Mouse (Mus musculus): ENCODE measurements around the gene Pip4k2a. TPM values are rescaled to one million over a fixed set of nuclear protein-coding genes. Genes with fewer than 3 reads are reported as not detected.

Gene Pip4k2a
- polyA plus RNA-seq, 1 experiment from 2014 or later, result 16.2 TPM

DNA sequence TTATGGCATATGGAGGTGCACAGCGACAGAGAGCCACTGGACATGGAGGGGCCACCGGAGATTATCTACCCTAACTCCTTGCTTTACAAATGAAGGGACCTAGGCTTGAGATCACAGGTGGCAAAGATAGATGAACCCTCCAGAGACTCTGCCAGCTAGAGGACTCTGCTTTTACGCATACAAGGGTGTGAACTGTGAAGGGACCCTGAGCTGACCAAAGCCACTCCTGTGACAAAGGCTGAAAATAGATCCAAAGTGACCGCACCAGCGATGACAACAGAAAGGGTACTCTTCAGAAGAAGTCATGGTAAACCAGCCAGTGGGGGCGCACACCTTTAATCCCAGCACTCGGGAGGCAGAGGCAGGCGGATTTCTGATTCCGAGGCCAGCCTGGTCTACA is 63.8 kb downstream of the Pip4k2a start:
- Histone ChIP-seq H3K27me3 (replicated peaks; ENCODE audit: control insufficient read depth, insufficient read depth, low read length) (no peaks in the 10 kb centered on the region), H3K9ac (ENCODE audit: low read depth, low read length) (no peak overlapping the region), H3K36me3 (ENCODE audit: control insufficient read depth, insufficient read depth, low read length) (no peaks in the 10 kb centered on the region), H3K27ac (replicated peaks; ENCODE audit: low read depth, low read length) (no peak overlapping the region), H3K4me3 (ENCODE audit: low read depth, low read length) (no peak overlapping the region), H3K4me2 (ENCODE audit: low read depth, low read length) (no peak overlapping the region), H3K4me1 (ENCODE audit: control insufficient read depth, insufficient read depth, low read length) (peaks cover 14% of the 10 kb centered on the region), H3K9me3 (ENCODE audit: control insufficient read depth, low read length) (no peaks in the 10 kb centered on the region)
- 95% methylated on average over 9 of the region's 9 CpGs for WGBS
- DNase-seq (ENCODE audit: low spot score), result no peak
- ATAC-seq (ENCODE audit: low read depth), result no peak

- DNase-seq (ENCODE audit: low spot score) (no peak), ATAC-seq (ENCODE audit: low read depth) (no peak)
- WGBS, result 40% methylated on average over 7 of the region's 7 CpGs
- Histone ChIP-seq H3K27ac (replicated peaks; ENCODE audit: low read depth, low read length) (no peak overlapping the region), H3K27me3 (replicated peaks; ENCODE audit: control insufficient read depth, insufficient read depth, low read length) (no peaks in the 10 kb centered on the region), H3K36me3 (ENCODE audit: control insufficient read depth, insufficient read depth, low read length) (no peaks in the 10 kb centered on the region), H3K4me1 (ENCODE audit: control insufficient read depth, insufficient read depth, low read length) (peaks cover 7% of the 10 kb centered on the region), H3K4me2 (ENCODE audit: low read depth, low read length) (no peak overlapping the region), H3K4me3 (ENCODE audit: low read depth, low read length) (no peak overlapping the region), H3K9me3 (ENCODE audit: control insufficient read depth, low read length) (no peaks in the 10 kb centered on the region), H3K9ac (ENCODE audit: low read depth, low read length) (no peak overlapping the region)
Measured at GRCm38 (mm10) chr2:18933418-18933817, 64.5 kb downstream of the Pip4k2a start.

DNA sequence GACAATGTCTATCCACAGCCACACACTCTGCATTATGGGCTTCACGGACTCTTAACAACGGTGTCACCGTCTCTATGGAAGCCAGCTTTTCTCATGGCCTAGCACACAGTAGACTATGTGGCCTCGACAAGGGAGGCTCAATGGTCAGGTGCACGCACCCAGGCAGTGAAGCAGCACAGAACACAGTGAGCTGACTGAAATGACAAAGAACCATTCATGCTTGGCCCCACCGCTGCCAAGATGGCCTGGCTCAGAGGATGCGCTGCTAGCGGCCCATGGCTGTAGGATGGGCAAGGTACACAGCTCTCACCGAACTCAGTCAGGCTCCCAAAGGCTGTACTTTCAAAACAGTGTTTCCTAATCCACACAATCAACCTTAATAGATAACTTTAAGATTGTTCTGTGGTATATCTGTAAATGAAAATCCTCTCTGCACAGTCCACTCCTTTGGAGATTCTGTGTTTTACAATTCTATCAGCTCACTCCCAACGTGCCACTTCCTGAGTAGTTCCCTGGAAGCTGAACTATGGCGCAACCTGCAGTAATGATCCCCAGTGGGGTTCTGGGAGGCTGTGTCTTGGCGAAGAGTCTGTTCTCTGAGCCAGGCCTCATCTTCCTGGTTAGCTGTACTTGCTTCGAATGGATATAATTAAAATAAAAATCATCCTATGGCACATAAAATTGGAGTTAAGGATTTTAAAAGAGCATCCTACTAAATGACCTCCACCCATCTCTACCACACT is 67.4 kb downstream of the Pip4k2a start:
- H3K9me3 ChIP-seq (ENCODE audit: control insufficient read depth, low read length), result no peaks in the 10 kb centered on the region
- H3K4me3 ChIP-seq (ENCODE audit: low read depth, low read length), result no peak overlapping the region
- DNase-seq (ENCODE audit: low spot score), result no peak
- no peak for ATAC-seq (ENCODE audit: low read depth)
- 88% methylated on average over 13 of the region's 13 CpGs for WGBS
- no peak overlapping the region for H3K4me2 ChIP-seq (ENCODE audit: low read depth, low read length)
- no peaks in the 10 kb centered on the region for H3K36me3 ChIP-seq (ENCODE audit: control insufficient read depth, insufficient read depth, low read length)
- H3K4me1 ChIP-seq (ENCODE audit: control insufficient read depth, insufficient read depth, low read length), result no peaks in the 10 kb centered on the region
- H3K9ac ChIP-seq (ENCODE audit: low read depth, low read length), result no peak overlapping the region
- H3K27ac ChIP-seq (replicated peaks; ENCODE audit: low read depth, low read length), result no peak overlapping the region
- H3K27me3 ChIP-seq (replicated peaks; ENCODE audit: control insufficient read depth, insufficient read depth, low read length), result no peaks in the 10 kb centered on the region

- peaks cover 5% of the 10 kb centered on the region for H3K4me1 ChIP-seq (ENCODE audit: control insufficient read depth, insufficient read depth, low read length)
- ATAC-seq (ENCODE audit: low read depth) (no peak), DNase-seq (ENCODE audit: low spot score) (no peak)
- WGBS, result 78% methylated on average over 7 of the region's 7 CpGs
- no peak overlapping the region for H3K4me3 ChIP-seq (ENCODE audit: low read depth, low read length)
- no peaks in the 10 kb centered on the region for H3K27me3 ChIP-seq (replicated peaks; ENCODE audit: control insufficient read depth, insufficient read depth, low read length)
- H3K36me3 ChIP-seq (ENCODE audit: control insufficient read depth, insufficient read depth, low read length), result no peaks in the 10 kb centered on the region
- H3K9me3 ChIP-seq (ENCODE audit: control insufficient read depth, low read length), result no peaks in the 10 kb centered on the region
- no peak overlapping the region; the same call in 1 of the 2 replicates for H3K27ac ChIP-seq (replicated peaks; ENCODE audit: low read depth, low read length)
- no peak overlapping the region for H3K4me2 ChIP-seq (ENCODE audit: low read depth, low read length)
- H3K9ac ChIP-seq (ENCODE audit: low read depth, low read length), result no peak overlapping the region
Measured at GRCm38 (mm10) chr2:18928597-18929257, 69.2 kb downstream of the Pip4k2a start.

DNA sequence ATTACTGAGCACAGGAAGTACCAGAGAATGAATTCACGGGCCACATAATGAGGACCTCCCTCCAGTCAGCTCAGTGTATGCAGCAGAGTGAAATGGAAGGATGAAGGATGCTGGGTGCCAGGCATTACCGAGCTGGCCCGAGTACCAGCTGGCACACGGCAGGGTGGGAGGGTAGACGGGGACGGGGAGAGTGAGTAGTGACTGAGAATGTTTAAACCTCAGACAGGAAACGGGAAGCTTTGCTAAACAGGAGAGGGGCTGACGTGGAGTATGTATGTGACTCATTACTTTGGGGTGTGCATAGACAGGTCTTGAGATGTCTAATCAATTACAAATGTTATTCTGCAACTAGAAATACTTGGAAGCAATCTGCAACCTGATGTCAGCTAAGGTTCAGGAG is 69.7 kb downstream of the Pip4k2a start:
- Histone ChIP-seq H3K9me3 (ENCODE audit: control insufficient read depth, low read length) (no peaks in the 10 kb centered on the region), H3K4me3 (ENCODE audit: low read depth, low read length) (no peak overlapping the region), H3K4me2 (ENCODE audit: low read depth, low read length) (no peak overlapping the region), H3K27ac (replicated peaks; ENCODE audit: low read depth, low read length) (no peak overlapping the region; the same call in 1 of the 2 replicates), H3K27me3 (replicated peaks; ENCODE audit: control insufficient read depth, insufficient read depth, low read length) (no peaks in the 10 kb centered on the region), H3K36me3 (ENCODE audit: control insufficient read depth, insufficient read depth, low read length) (no peaks in the 10 kb centered on the region), H3K9ac (ENCODE audit: low read depth, low read length) (no peak overlapping the region), H3K4me1 (ENCODE audit: control insufficient read depth, insufficient read depth, low read length) (peaks cover 7% of the 10 kb centered on the region)
- DNase-seq (ENCODE audit: low spot score) (no peak), ATAC-seq (ENCODE audit: low read depth) (no peak)
- 54% methylated on average over 8 of the region's 8 CpGs for WGBS

GRCm38 (mm10) chr2:18923806-18924595 is 73.9 kb downstream of the Pip4k2a start:
- DNase-seq (ENCODE audit: low spot score) (peak; percentile 38), ATAC-seq (ENCODE audit: low read depth) (no peak)
- H3K36me3 ChIP-seq (ENCODE audit: control insufficient read depth, insufficient read depth, low read length), result no peaks in the 10 kb centered on the region
- H3K4me2 ChIP-seq (ENCODE audit: low read depth, low read length), result peak overlapping the region; percentile 14; the same call in 1 of the 2 replicates
- no peak overlapping the region for H3K9ac ChIP-seq (ENCODE audit: low read depth, low read length)
- WGBS, result 30% methylated on average over 17 of the region's 17 CpGs
- no peaks in the 10 kb centered on the region for H3K27me3 ChIP-seq (replicated peaks; ENCODE audit: control insufficient read depth, insufficient read depth, low read length)
- H3K4me3 ChIP-seq (ENCODE audit: low read depth, low read length), result no peak overlapping the region
- H3K9me3 ChIP-seq (ENCODE audit: control insufficient read depth, low read length), result no peaks in the 10 kb centered on the region
- H3K4me1 ChIP-seq (ENCODE audit: control insufficient read depth, insufficient read depth, low read length), result peaks cover 21% of the 10 kb centered on the region
- no peak overlapping the region for H3K27ac ChIP-seq (replicated peaks; ENCODE audit: low read depth, low read length)

DNA sequence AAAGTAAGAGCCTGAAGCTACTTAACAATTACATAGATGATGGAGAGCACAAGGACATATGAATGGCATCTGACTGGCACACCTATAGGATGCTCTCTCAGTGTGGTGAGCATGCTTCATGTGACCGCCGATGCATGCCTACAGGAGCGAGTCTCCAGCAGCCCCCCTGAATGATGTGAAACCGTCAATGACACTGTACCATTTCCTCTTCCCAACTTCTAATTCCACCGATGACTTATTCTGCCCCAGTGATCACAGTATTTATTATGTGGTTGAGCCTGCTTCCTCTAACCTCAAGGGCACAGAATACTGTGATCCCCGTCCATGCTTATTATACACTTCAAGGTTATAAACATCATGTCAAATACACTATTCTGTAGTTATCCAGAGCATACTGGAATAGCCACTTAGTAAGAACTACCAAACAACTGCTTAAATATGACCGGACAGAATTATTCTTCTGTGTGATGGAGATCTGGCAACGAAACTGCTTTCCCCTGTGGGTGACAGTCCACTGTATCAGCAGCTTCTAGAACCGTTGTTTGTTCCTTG is 74.8 kb downstream of the Pip4k2a start:
- 78% methylated on average over 9 of the region's 9 CpGs for WGBS
- Histone ChIP-seq H3K4me1 (ENCODE audit: control insufficient read depth, insufficient read depth, low read length) (peaks cover 21% of the 10 kb centered on the region), H3K4me2 (ENCODE audit: low read depth, low read length) (no peak overlapping the region), H3K9ac (ENCODE audit: low read depth, low read length) (no peak overlapping the region), H3K4me3 (ENCODE audit: low read depth, low read length) (no peak overlapping the region), H3K36me3 (ENCODE audit: control insufficient read depth, insufficient read depth, low read length) (no peaks in the 10 kb centered on the region), H3K9me3 (ENCODE audit: control insufficient read depth, low read length) (no peaks in the 10 kb centered on the region), H3K27ac (replicated peaks; ENCODE audit: low read depth, low read length) (no peak overlapping the region), H3K27me3 (replicated peaks; ENCODE audit: control insufficient read depth, insufficient read depth, low read length) (no peaks in the 10 kb centered on the region)
- DNase-seq (ENCODE audit: low spot score), result no peak
- no peak for ATAC-seq (ENCODE audit: low read depth)

DNA sequence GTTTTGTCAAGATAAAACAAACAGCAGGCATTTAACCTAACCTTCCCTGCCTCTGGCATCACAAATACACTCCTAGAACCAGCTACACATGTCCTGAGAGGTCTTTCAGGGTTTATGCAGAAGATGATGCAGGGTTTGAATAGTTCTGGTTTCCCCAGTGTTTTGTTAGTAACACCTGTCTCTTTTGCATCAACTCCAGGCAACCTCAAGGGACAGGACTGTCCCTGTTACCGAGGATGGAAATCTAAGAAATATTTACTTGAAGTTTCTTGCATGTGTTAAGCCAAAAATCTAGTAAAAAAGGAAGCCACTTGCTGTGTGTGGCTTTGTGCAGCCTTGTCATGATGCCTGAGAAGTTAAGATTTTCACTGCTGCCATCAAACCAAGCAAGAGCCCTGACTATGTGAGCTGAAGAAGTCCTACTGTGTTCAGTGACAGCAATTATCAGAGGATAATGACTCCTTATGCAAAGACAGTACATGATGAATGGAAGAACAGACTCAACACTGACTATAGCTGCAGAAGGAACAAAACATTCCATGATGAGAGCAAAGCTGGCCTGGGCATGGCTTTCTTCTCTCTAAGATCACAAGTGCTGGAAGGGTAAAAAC is 76.3 kb downstream of the Pip4k2a start:
- Histone ChIP-seq H3K4me1 (ENCODE audit: control insufficient read depth, insufficient read depth, low read length) (peaks cover 21% of the 10 kb centered on the region), H3K27ac (replicated peaks; ENCODE audit: low read depth, low read length) (no peak overlapping the region), H3K4me2 (ENCODE audit: low read depth, low read length) (no peak overlapping the region), H3K9me3 (ENCODE audit: control insufficient read depth, low read length) (no peaks in the 10 kb centered on the region), H3K4me3 (ENCODE audit: low read depth, low read length) (no peak overlapping the region), H3K36me3 (ENCODE audit: control insufficient read depth, insufficient read depth, low read length) (no peaks in the 10 kb centered on the region), H3K27me3 (replicated peaks; ENCODE audit: control insufficient read depth, insufficient read depth, low read length) (no peaks in the 10 kb centered on the region), H3K9ac (ENCODE audit: low read depth, low read length) (no peak overlapping the region)
- ATAC-seq (ENCODE audit: low read depth), result no peak
- no peak for DNase-seq (ENCODE audit: low spot score)
- 36% methylated on average over 1 of the region's 1 CpGs for WGBS
